Mouse (Mus musculus) Patski (cell line): Measurements from ENCODE around the gene Zdhhc17. TPM values are rescaled to one million over a fixed set of nuclear protein-coding genes. Genes with fewer than 3 reads are reported as not detected.

Experiments used
- ATAC-seq: fragments of 100-300 bp; one replicate; pipeline ENCODE4 v1.8.0; 2021
- CTCF ChIA-PET: fragments of 350-600 bp; sonication (Branson Sonifier 250); formaldehyde crosslinking; loops from one replicate; lab custom pipeline; 2022; ENCODE audit warnings: inconsistent platforms; lab: Charles Lee
- POLR2A ChIA-PET: fragments of 350-600 bp; sonication (Branson Sonifier 250); formaldehyde crosslinking; loops from one replicate; lab custom pipeline; 2022; ENCODE audit warnings: antibody characterized with exemption, inconsistent platforms; lab: Charles Lee
- DNase-seq: peaks from one replicate; pipeline ENCODE4 v3.0.0-alpha.2; 2011; ENCODE audit warnings: low read depth, low spot score
- H3K27me3 ChIP-seq: fragments of 371-371 bp; one replicate; pipeline ENCODE4 v1.5.1; 2021
- CTCF ChIP-seq: fragments of 100-300 bp; IDR thresholded peaks from one replicate; pipeline ENCODE4 v1.5.1; 2021
- in situ Hi-C: fragments of 300-500 bp; cut with MboI; formaldehyde crosslinking; loops from 3 replicates; pipeline ENCODE4 v1.11.1; 2018; ENCODE audit warnings: low pct_unique_long_range_greater_than_20kb, mixed read lengths
- polyA plus RNA-seq: library from polyadenylated mRNA; unstranded; gene quantifications from one replicate; pipeline ENCODE4 v1.2.3, GENCODE M21; 2021

The Zdhhc17 gene
- polyA plus RNA-seq, 1 experiment from 2014 or later, result 20.6 TPM

GRCm38 (mm10) chr10:110962172-110962571 is 47.8 kb downstream of the Zdhhc17 start:
- POLR2A ChIA-PET, result interaction anchor here (0.6 kb wide), 1 partner anchor 12 kb away, joined by 3 read pairs; no protein-coding TSS in a partner anchor
- TF ChIP-seq CTCF, result peak; percentile 55
- H3K27me3 ChIP-seq, result no peaks in the 10 kb centered on the region
- no peak for DNase-seq
- in situ Hi-C loops, result no loop called here
- no peak for ATAC-seq
- CTCF ChIA-PET, result no interaction called here

GRCm38 (mm10) chr10:110960841-110961240 is 49.1 kb downstream of the Zdhhc17 start:
- CTCF ChIA-PET, result interaction anchor here (0.8 to 2.5 kb wide), 5 partner anchors 15 to 155 kb away, joined by 3 to 14 read pairs (median 3); no protein-coding TSS in a partner anchor
- in situ Hi-C loops, result no loop called here
- no peak for TF ChIP-seq CTCF
- no peak for ATAC-seq
- POLR2A ChIA-PET, result no interaction called here
- DNase-seq, result no peak
- no peaks in the 10 kb centered on the region for H3K27me3 ChIP-seq

- no peak for DNase-seq
- in situ Hi-C loops, result no loop called here
- no peak for TF ChIP-seq CTCF
- ATAC-seq, result no peak
- POLR2A ChIA-PET, result no interaction called here
- CTCF ChIA-PET, result interaction anchor here (0.9 to 2.5 kb wide), 6 partner anchors 8 to 166 kb away, joined by 3 to 14 read pairs (median 4); no protein-coding TSS in a partner anchor
- H3K27me3 ChIP-seq, result no peaks in the 10 kb centered on the region
These were observed 50.2 kb downstream of the Zdhhc17 start for GRCm38 (mm10) chr10:110959781-110960180.

GRCm38 (mm10) chr10:110958879-110959278 is 51.1 kb downstream of the Zdhhc17 start:
- ChIA-PET POLR2A (no interaction called here), CTCF (interaction anchor here (1.4 kb wide), 1 partner anchor 9 kb away, joined by 5 read pairs; no protein-coding TSS in a partner anchor)
- in situ Hi-C loops, result no loop called here
- DNase-seq (no peak), ATAC-seq (no peak)
- TF ChIP-seq CTCF, result no peak
- no peaks in the 10 kb centered on the region for H3K27me3 ChIP-seq

- ChIA-PET CTCF (interaction anchor here (1.4 kb wide), 1 partner anchor 10 kb away, joined by 4 read pairs; no protein-coding TSS in a partner anchor), POLR2A (interaction anchor here (1.0 kb wide), 1 partner anchor 18 kb away, joined by 3 read pairs; no protein-coding TSS in a partner anchor)
- ATAC-seq (peak; percentile 96), DNase-seq (peak; percentile 64)
- no peak for TF ChIP-seq CTCF
- in situ Hi-C loops, result no loop called here
- no peaks in the 10 kb centered on the region for H3K27me3 ChIP-seq
These were observed 56.9 kb downstream of the Zdhhc17 start for GRCm38 (mm10) chr10:110952937-110953451.

GRCm38 (mm10) chr10:110952271-110952670 is 57.7 kb downstream of the Zdhhc17 start:
- ATAC-seq (no peak), DNase-seq (no peak)
- in situ Hi-C loops, result no loop called here
- H3K27me3 ChIP-seq, result no peaks in the 10 kb centered on the region
- POLR2A ChIA-PET, result interaction anchor here (1.0 kb wide), 1 partner anchor 19 kb away, joined by 3 read pairs; no protein-coding TSS in a partner anchor
- CTCF ChIA-PET, result interaction anchor here (1.4 kb wide), 1 partner anchor 9 kb away, joined by 4 read pairs; no protein-coding TSS in a partner anchor
- TF ChIP-seq CTCF, result no peak

- POLR2A ChIA-PET, result interaction anchor here (0.6 kb wide), 1 partner anchor 19 kb away, joined by 8 read pairs; no protein-coding TSS in a partner anchor
- no peak for TF ChIP-seq CTCF
- ATAC-seq, result no peak
These were observed 58.2 kb downstream of the Zdhhc17 start for GRCm38 (mm10) chr10:110951748-110952147.

GRCm38 (mm10) chr10:110951112-110951511 is 58.8 kb downstream of the Zdhhc17 start:
- no peak for TF ChIP-seq CTCF
- ChIA-PET POLR2A (interaction anchor here (0.6 to 0.7 kb wide), 2 partner anchors 13 to 20 kb away, joined by 3 to 8 read pairs; no protein-coding TSS in a partner anchor), CTCF (interaction anchor here (1.4 kb wide), 1 partner anchor 17 kb away, joined by 3 read pairs; no protein-coding TSS in a partner anchor)
- in situ Hi-C loops, result no loop called here
- no peaks in the 10 kb centered on the region for H3K27me3 ChIP-seq
- no peak for ATAC-seq
- no peak for DNase-seq

More at GRCm38 (mm10) chr10:110951748-110952147, 58.2 kb downstream of the Zdhhc17 start:
- H3K27me3 ChIP-seq, result no peaks in the 10 kb centered on the region
- in situ Hi-C loops, result no loop called here
- DNase-seq, result no peak
- CTCF ChIA-PET, result interaction anchor here (1.4 kb wide), 1 partner anchor 8 kb away, joined by 4 read pairs; no protein-coding TSS in a partner anchor

GRCm38 (mm10) chr10:110947574-110947973 is 62.4 kb downstream of the Zdhhc17 start:
- in situ Hi-C loops, result no loop called here
- ATAC-seq, result no peak
- DNase-seq, result no peak
- no peaks in the 10 kb centered on the region for H3K27me3 ChIP-seq
- ChIA-PET POLR2A (interaction anchor here (1.0 kb wide), 1 partner anchor 27 kb away, joined by 3 read pairs; the partner anchor contains the start of gene Csrp2), CTCF (interaction anchor here (2.5 kb wide), 1 partner anchor 16 kb away, joined by 7 read pairs; no protein-coding TSS in a partner anchor)
- no peak for TF ChIP-seq CTCF

GRCm38 (mm10) chr10:110945966-110946365 is 64.0 kb downstream of the Zdhhc17 start:
- TF ChIP-seq CTCF, result no peak
- ChIA-PET POLR2A (no interaction called here), CTCF (interaction anchor here (2.5 kb wide), 1 partner anchor 15 kb away, joined by 7 read pairs; no protein-coding TSS in a partner anchor)
- DNase-seq, result no peak
- in situ Hi-C loops, result no loop called here
- no peak for ATAC-seq
- no peaks in the 10 kb centered on the region for H3K27me3 ChIP-seq
